8 mouse cellular contexts compared by ENCODE assay signal in genomic region chr1:92902786-92903185, GRCm38 (mm10). TPM values are rescaled to one million over a fixed set of nuclear protein-coding genes. Genes with fewer than 3 reads are reported as not detected.
DNase-seq lines count a peak whose midpoint lies in the region; ATAC-seq and TF ChIP-seq lines count a peak whose summit lies in the region.

Ankmy1 (minus strand) TSS chr1:92902906.

- intact Hi-C loops in gastrocnemius, adult 2 months (cut with DNase I), result no loop called here
- intact Hi-C loops in gastrocnemius, postnatal 36 days (cut with DNase I), result no loop called here

- no peak for TF ChIP-seq CTCF in gastrocnemius, adult 2 months (IDR thresholded peaks at IDR 0.05)
- TF ChIP-seq CTCF in brain, embryonic 14.5 days (IDR thresholded peaks at IDR 0.05; ENCODE audit: borderline replicate concordance, extremely low read depth, insufficient read depth, insufficient read length), result no peak
- TF ChIP-seq CTCF in heart, postnatal 0 days (IDR thresholded peaks at IDR 0.05; ENCODE audit: low read depth), result no peak
- TF ChIP-seq CTCF in liver, postnatal 0 days (IDR thresholded peaks at IDR 0.05; ENCODE audit: low read depth), result no peak

- no peaks in the 10 kb centered on the region for H3K36me3 ChIP-seq in heart, postnatal 0 days (replicated peaks; ENCODE audit: control insufficient read depth, insufficient read depth, low read length)
- peaks cover 3% of the 10 kb centered on the region; the same call in 1 of the 2 replicates for H3K36me3 ChIP-seq in liver, postnatal 0 days (replicated peaks; ENCODE audit: insufficient read depth, low read length)
- H3K36me3 ChIP-seq in neural tube, embryonic 14.5 days (ENCODE audit: control insufficient read depth, insufficient read depth, low read length), result no peaks in the 10 kb centered on the region

- 2% methylated on average over 15 of the region's 15 CpGs for WGBS in heart, postnatal 0 days
- WGBS in liver, postnatal 0 days (ENCODE audit: insufficient replicate concordance), result 3% methylated on average over 15 of the region's 15 CpGs
- under 1% methylated on average over 15 of the region's 15 CpGs for WGBS in neural tube, embryonic 14.5 days

- no peak within 1 kb of the TSS for H3K27ac ChIP-seq in gastrocnemius, adult 2 months
- no peak within 1 kb of the TSS for H3K27ac ChIP-seq in heart, postnatal 0 days (ENCODE audit: low read depth)
- H3K27ac ChIP-seq in liver, postnatal 0 days (ENCODE audit: low read depth), result no peak within 1 kb of the TSS
- no peak within 1 kb of the TSS for H3K27ac ChIP-seq in neural tube, embryonic 14.5 days (ENCODE audit: low read depth, low read length)

- no peak within 1 kb of the TSS for H3K9ac ChIP-seq in heart, postnatal 0 days (replicated peaks; ENCODE audit: low read depth, low read length)
- 0 out of 2 replicates have a peak within 1 kb of the TSS, but pooled peaks have one; percentile 13 for H3K9ac ChIP-seq in liver, postnatal 0 days (replicated peaks)
- no peak within 1 kb of the TSS for H3K9ac ChIP-seq in neural tube, embryonic 14.5 days (replicated peaks; ENCODE audit: low read depth, low read length)

- 0 out of 2 replicates have a peak, but pooled peaks cover 6% of the 10 kb centered on the region for H3K27me3 ChIP-seq in heart, postnatal 0 days (ENCODE audit: control insufficient read depth, insufficient read depth, low read length)
- no peaks in the 10 kb centered on the region; the same call in 1 of the 2 replicates for H3K27me3 ChIP-seq in liver, postnatal 0 days (ENCODE audit: insufficient read depth, low read length)
- no peaks in the 10 kb centered on the region for H3K27me3 ChIP-seq in neural tube, embryonic 14.5 days (ENCODE audit: control insufficient read depth, insufficient read depth, low read length)

- H3K4me1 ChIP-seq in heart, postnatal 0 days (ENCODE audit: control insufficient read depth, insufficient read depth), result peaks cover 7% of the 10 kb centered on the region
- peaks cover 21% of the 10 kb centered on the region for H3K4me1 ChIP-seq in liver, postnatal 0 days (ENCODE audit: insufficient read depth)
- H3K4me1 ChIP-seq in neural tube, embryonic 14.5 days (ENCODE audit: control insufficient read depth, insufficient read depth, low read length), result peaks cover 8% of the 10 kb centered on the region; the same call in 1 of the 2 replicates

- TF ChIP-seq POLR2A in brain, embryonic 14.5 days (IDR thresholded peaks at IDR 0.05; ENCODE audit: borderline replicate concordance, extremely low read depth, insufficient read depth, insufficient read length, poor library complexity, severe bottlenecking), result no peak

- no peaks in the 10 kb centered on the region for H3K9me3 ChIP-seq in heart, postnatal 0 days (replicated peaks; ENCODE audit: control insufficient read depth, low read length)
- no peaks in the 10 kb centered on the region for H3K9me3 ChIP-seq in liver, postnatal 0 days (ENCODE audit: low read length)
- no peaks in the 10 kb centered on the region for H3K9me3 ChIP-seq in neural tube, embryonic 14.5 days (ENCODE audit: control insufficient read depth, low read length)

- no peak for TF ChIP-seq EP300 in heart, postnatal 0 days (IDR thresholded peaks at IDR 0.05; ENCODE audit: low read depth)
- TF ChIP-seq EP300 in liver, postnatal 0 days (IDR thresholded peaks at IDR 0.05; ENCODE audit: low read depth), result no peak

- H3K4me2 ChIP-seq in heart, postnatal 0 days (ENCODE audit: low read depth, low read length), result peak within 1 kb of the TSS; percentile 49
- peak within 1 kb of the TSS; percentile 27; the same call in 1 of the 2 replicates for H3K4me2 ChIP-seq in liver, postnatal 0 days (ENCODE audit: low read depth, low read length)
- H3K4me2 ChIP-seq in neural tube, embryonic 14.5 days (ENCODE audit: low read depth, low read length), result peak within 1 kb of the TSS; percentile 37; the same call in 1 of the 2 replicates

- peak; percentile 61 for DNase-seq in gastrocnemius, adult 2 months
- DNase-seq in gastrocnemius, postnatal 36 days, result no peak
- peak; percentile 82 for DNase-seq in brain, embryonic 14.5 days (ENCODE audit: low read depth)
- DNase-seq in heart, postnatal 0 days (ENCODE audit: low spot score), result peak; percentile 55
- peak; percentile 72 to 83 for DNase-seq in kidney, postnatal 25 days
- DNase-seq in liver, postnatal 0 days, result peak; percentile 80
- DNase-seq in natural killer cell, adult 2 months (ENCODE audit: low spot score in 2 of 2), result no peak

- no peak; the same call in 1 of the 2 replicates for ATAC-seq in heart, postnatal 0 days (ENCODE audit: insufficient read depth, low read depth)
- ATAC-seq in liver, postnatal 0 days, result no peak
- ATAC-seq in neural tube, embryonic 14.5 days (ENCODE audit: low read depth), result peak; percentile 19; the same call in 1 of the 2 replicates

- H3K4me3 ChIP-seq in gastrocnemius, adult 2 months, result no peak within 1 kb of the TSS
- peak within 1 kb of the TSS; percentile 8; the same call in 1 of the 2 replicates for H3K4me3 ChIP-seq in heart, postnatal 0 days (ENCODE audit: low read depth, low read length)
- 0 out of 2 replicates have a peak within 1 kb of the TSS, but pooled peaks have one; percentile 2 for H3K4me3 ChIP-seq in liver, postnatal 0 days (ENCODE audit: low read depth, low read length)
- no peak within 1 kb of the TSS for H3K4me3 ChIP-seq in neural tube, embryonic 14.5 days (ENCODE audit: low read depth, low read length)

RNA-seq across cellular contexts. Expression of gene Ankmy1, which starts in this region (rescaled TPM):
- total RNA-seq in gastrocnemius, adult 2 months (2021), result under 1 TPM in 1 of 2 experiments, not detected in 1; 0.06 TPM
- total RNA-seq in gastrocnemius, postnatal 36 days (2021), result under 1 TPM; 0.10 to 0.18 TPM
- 0.20 and 0.41 TPM in 2 replicates for polyA plus RNA-seq in brain, embryonic 14.5 days (2012; rRNA removed)
- total RNA-seq in heart, postnatal 0 days (2014; rRNA removed; ENCODE audit: low replicate concordance), result not detected in 2 replicates
- 0.10 TPM in 1 of 2 replicates, not detected in the other for polyA plus RNA-seq in heart, postnatal 0 days (2015; fragmentation: Nextera tagmentation; extraction: Ambion mirVana)
- polyA plus RNA-seq in liver, postnatal 0 days (2015; fragmentation: Nextera tagmentation; extraction: Ambion mirVana), result 0.05 TPM in 1 of 2 replicates, not detected in the other
- 1.1 and 4.6 TPM in 2 replicates for polyA plus RNA-seq in neural tube, embryonic 14.5 days (2014; fragmentation: Nextera tagmentation; extraction: Ambion mirVana)

Comparison
In these comparisons a context has a peak if more than half of its experiments do, and no peak if none do; other contexts are left out.
1. Peak in DNase-seq in gastrocnemius, adult 2 months; RNA of the gene not detected or under 1 TPM.
2. Peak in DNase-seq in brain, embryonic 14.5 days; RNA of the gene not detected or under 1 TPM.
3. Peak in DNase-seq, H3K4me3 ChIP-seq and H3K4me2 ChIP-seq in heart, postnatal 0 days; RNA of the gene not detected or under 1 TPM.
4. Peak in DNase-seq, H3K4me3 ChIP-seq, H3K9ac ChIP-seq and H3K4me2 ChIP-seq in liver, postnatal 0 days; RNA of the gene not detected or under 1 TPM.
5. DNase-seq: peak in kidney, postnatal 25 days (2 of 2); none in gastrocnemius, postnatal 36 days (0 of 2) and natural killer cell, adult 2 months (0 of 2).
6. Peak in every context shown above with its lines, with median percentiles within 50 percentile points of each other: H3K4me2 ChIP-seq.